Mouse (Mus musculus) kidney, adult 2 months (tissue): ENCODE results near the gene Slc6a20b.

Experiments used
- CTCF ChIP-seq: fragments of 200-500 bp; conservative IDR thresholded peaks from 2 replicates; pipeline ENCODE4 v1.5.1; 2011; ENCODE audit warnings: low read depth, mild to moderate bottlenecking, control low read depth, low read length, moderate library complexity, mixed read lengths; ENCODE audit not compliant: insufficient read depth, insufficient read length
- POLR2A ChIP-seq: fragments of 200-500 bp; IDR thresholded peaks from one replicate; pipeline ENCODE4 v1.6.1; 2011; ENCODE audit warnings: low read depth, low read length, control low read depth

DNA sequence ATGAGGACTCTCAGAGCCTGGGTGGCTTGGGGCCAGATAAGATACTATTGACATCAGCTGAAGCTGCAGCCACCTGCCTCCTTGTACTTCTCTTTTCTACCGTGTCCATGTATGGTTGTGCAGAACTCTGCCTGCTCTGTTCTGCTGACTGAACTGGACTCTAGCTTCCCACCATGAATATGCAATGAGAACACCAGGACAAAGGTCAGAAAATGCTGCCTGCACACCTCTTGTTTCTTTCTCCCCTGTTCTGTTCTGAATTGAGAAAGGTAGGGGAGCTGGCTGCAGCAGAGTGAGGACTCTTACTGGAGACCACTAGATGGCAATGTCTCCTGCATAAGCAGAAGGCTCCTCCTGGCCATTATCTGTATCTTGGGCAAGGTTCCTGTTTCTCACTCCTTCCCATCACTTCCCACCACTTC is 6.3 kb upstream of the Slc6a20b start:
- TF ChIP-seq CTCF (peak; percentile 75), POLR2A (no peak)
